Mouse (Mus musculus): Measurements from ENCODE around the gene Bmper.

DNA sequence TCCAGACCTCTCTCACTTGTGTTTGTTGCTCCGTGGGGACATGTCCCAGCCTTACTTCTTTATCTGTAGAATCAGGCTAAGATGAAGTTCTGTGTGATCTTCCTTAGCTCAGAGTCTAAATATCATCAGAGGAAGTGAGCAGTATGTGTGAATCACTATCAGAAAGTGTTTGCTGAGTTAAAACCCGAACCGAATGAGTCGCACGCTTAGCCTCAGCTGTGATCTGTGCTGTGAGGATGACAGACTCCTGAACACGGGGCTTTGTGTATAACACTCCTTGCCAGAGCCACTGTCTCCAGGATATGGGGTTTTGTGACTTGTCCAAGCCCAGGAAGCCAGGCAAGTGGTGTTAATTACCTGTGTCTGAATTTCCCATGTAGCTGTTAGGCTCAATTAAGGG lies 28.1 kb downstream of the Bmper start:
- no peak for TF ChIP-seq CTCF (conservative IDR thresholded peaks at IDR 0.05 in 1 of 2, IDR thresholded peaks at IDR 0.05 in 1 of 2; ENCODE audit: low read depth in 2 of 2, low read length in 2 of 2)
- TF ChIP-seq CHD2 (IDR thresholded peaks at IDR 0.05; ENCODE audit: low read length): no peak
- TF ChIP-seq USF1 (IDR thresholded peaks at IDR 0.05; ENCODE audit: low read depth, low read length): no peak
- no peak for TF ChIP-seq TCF12 (IDR thresholded peaks at IDR 0.05; ENCODE audit: low read depth, low read length)
